Mouse (Mus musculus): Measurements from ENCODE around the gene Klra4.
"Not testable (repeated sequence)": the region's sequence is repeated elsewhere in the genome, so short reads cannot be mapped to it uniquely, and the experiment has no call there.

Gene Klra4

DNA sequence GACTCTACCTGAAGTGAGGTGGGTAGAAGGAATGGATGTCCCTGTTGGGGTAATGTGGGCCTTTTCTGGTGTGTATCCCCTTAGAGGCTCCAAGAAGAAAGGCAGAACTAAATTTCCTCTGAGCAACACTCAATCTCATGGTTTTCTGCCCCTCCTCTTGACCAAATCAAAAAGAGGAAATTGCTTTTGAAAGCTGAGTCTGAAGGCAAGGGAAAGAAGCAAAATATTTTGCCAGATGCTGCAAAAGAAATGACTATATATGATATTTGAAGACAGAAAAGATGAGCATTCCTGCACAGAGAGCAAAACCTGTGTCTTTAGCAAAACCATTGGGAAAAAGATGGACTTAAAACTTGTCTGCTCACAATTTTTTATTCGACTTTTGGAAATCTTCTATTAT lies at the start of gene Klra4:
TSS of gene Klra4 (minus strand) at position 101 of the 400 bp plus-strand sequence.
- DNase-seq (ENCODE audit: low spot score in 2 of 2), result not testable (repeated sequence)

DNA sequence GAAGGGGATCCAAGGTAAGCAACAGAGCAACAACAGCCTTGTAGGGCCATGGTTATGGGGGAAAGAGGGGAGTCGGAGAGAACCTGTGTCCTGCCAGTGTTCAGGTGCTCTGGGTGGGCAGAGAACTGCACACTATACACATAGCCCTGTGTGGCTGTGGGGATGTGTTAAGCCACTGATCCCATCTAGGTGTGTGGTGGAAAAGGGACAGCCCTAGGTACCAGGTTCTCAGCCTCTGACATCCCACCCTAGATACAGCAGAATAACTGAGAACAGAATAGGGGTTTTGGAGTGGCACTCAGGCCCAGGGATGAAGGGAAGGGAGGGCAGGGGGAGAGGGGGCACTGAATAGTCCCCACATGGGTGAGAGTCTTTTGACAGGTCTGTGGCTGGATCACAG lies 43.4 kb upstream of the Klra4 start:
- DNase-seq (ENCODE audit: low spot score in 2 of 2), result no peak

DNA sequence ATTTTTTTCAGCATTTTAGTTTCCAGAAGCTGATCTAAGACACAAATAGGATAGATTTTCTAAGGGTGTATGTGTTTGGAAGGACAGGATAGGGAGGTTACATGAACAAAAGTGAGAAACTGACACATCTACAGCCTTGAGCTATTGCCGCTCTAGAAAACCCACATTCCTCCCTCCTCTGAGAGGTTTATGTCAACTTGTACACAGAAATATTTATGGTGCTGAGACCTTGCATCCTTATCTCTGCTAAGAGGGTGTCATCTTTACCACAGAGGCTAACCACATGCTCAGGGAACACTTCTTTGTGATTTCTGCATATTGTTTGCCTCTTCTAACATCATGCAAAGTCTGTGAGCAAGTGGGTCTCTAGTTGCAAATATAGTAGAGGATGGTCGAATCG lies 35.7 kb upstream of the Klra4 start:
- DNase-seq (ENCODE audit: low spot score in 2 of 2), result not testable (repeated sequence)

DNA sequence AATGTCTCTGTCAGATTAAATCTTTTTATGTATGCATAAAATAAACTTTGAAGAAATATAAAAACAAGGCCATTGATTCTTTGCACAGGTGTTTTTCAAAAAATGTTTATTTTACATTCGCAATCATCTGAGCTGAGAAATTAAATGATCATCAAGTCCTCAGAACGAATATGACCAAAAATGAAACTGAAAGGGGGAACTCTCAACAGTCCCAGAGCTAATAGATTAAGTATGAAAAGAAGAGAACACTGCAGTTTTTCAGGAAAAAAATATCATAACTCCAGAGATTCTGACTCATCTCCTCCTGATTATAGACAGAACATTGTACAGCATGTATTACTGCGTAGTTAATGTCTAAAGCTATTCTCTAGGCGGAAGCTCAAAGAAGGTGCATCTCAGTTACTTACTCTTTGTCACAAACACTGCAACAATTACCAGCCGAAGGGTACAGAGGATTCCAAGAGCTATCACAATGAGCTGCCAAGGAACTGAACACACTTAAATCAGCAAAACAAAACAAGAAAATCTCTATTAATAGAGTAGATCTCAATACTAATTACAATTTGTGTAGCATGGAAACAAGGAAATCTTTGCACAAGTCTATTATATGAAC lies 25.4 kb upstream of the Klra4 start:
- DNase-seq (ENCODE audit: low spot score in 2 of 2), result no peak

DNA sequence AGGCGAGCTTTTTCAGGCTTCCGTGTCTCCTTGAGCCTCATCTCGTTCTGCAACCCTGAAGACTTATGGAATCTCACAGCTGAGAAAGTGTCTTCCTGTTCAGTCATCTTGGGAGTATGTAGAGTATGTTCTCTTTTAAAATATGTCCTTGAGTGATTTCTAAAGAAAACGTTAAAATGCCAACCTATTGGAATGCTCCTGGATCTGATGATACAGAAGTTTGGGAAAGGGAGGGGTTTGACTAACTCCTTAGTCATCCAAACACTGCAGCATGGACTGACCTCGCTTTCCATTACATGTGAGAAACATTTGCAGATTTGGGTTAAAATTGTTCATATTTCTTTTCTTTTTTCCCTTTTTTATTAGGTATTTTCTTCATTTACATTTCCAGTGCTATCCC lies 1.9 kb downstream of the Klra4 start:
- no peak for DNase-seq (ENCODE audit: low spot score in 2 of 2)

DNA sequence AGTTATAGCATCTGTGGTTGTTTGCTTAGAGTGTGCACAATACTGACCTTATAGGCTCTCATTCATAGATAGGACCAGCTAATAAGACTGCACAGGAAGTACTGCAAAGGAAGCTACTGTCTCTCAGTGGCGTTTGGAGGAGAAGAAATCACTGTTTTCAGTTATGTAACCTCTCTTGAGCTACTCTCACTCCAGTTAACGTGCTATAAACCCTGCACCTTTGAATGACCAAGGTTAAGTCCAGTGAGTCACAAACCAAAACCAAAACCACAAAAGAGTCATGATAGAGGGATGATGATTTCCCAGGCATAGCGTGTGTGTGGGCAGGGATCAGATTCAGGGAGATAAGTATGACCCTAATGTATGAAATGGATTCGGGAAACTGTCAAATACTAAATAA lies 31.9 kb downstream of the Klra4 start:
- not testable (repeated sequence) for DNase-seq (ENCODE audit: low spot score in 2 of 2)

DNA sequence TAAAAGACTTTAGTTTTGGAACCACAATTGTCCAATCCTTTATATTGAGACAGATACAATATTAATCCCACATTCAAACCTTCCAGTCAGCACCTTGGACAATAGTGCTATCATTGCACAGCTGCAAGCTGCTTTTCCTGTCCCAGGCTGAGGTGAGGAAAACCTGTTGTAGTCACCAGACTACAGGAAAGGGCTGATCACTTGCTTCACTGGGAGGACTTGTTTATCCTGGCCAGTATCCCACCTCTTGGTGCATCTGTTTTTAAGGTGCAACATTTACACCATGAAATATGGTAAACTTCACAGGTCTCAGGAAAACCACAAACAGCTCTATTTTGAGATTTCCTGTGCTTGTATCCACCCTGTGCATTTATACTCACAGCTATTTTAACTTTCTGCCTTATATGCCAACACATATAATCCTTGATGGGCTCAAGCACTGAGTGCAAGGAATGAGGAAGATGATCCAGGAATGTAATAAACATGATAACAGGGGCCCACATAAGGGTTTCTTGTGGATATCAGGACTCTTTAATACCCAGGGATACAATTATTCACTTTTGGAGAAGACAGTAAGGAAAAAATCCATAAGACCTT lies 35.5 kb downstream of the Klra4 start:
- DNase-seq (ENCODE audit: low spot score in 2 of 2), result not testable (repeated sequence)

DNA sequence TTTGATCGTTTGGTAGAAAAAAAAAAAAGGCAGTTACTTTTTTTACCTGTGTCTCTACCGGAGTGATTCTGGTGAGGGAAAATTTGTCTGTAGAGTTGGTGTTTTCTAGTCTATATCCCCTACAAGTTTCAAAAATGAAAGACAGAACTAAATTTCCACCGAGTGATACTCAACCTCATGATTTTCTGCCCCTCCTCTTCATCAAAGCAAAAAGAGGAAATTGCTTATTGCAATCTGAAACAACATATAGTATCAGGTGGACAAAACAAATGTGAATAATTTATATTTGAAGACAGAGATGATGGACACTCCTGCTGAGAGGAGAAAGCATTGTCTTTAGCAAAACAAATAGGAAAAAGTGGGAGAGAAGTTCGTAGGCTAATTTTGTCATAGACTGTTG lies 40.2 kb downstream of the Klra4 start, which contains the start of gene Klra6:
TSS of gene Klra6 (minus strand) at position 101 of the 400 bp plus-strand sequence.
- DNase-seq (ENCODE audit: low spot score in 2 of 2), result no peak
